Mouse (Mus musculus) limb, embryonic 10.5 days (tissue): ENCODE data around the gene Tbc1d4. TPM values are rescaled to one million over a fixed set of nuclear protein-coding genes. Genes with fewer than 3 reads are reported as not detected.

Source experiments
- DNase-seq: peaks from one replicate; pipeline ENCODE4 v3.0.0-alpha.2; 2017; ENCODE audit warnings: low spot score
- H3K27ac ChIP-seq: fragments of 300-500 bp; sonication (generic); 2 replicates; pipeline ENCODE4 v1.5.1; 2016; ENCODE audit warnings: mild to moderate bottlenecking
- H3K27me3 ChIP-seq: fragments of 300-500 bp; sonication (generic); 2 replicates; pipeline ENCODE4 v1.6.1; 2016; ENCODE audit warnings: low read depth, mild to moderate bottlenecking; ENCODE audit not compliant: poor library complexity, severe bottlenecking
- H3K36me3 ChIP-seq: fragments of 300-500 bp; sonication (generic); 2 replicates; pipeline ENCODE4 v1.6.1; 2016; ENCODE audit warnings: mild to moderate bottlenecking, moderate library complexity
- H3K4me1 ChIP-seq: fragments of 300-500 bp; sonication (generic); 2 replicates; pipeline ENCODE4 v1.6.1; 2016
- H3K4me3 ChIP-seq: fragments of 300-500 bp; sonication (generic); 2 replicates; pipeline ENCODE4 v1.5.1; 2016; ENCODE audit warnings: mild to moderate bottlenecking, moderate library complexity
- H3K9me3 ChIP-seq: fragments of 300-500 bp; sonication (generic); replicated peaks from 2 replicates; pipeline ENCODE4 v1.6.1; 2016; ENCODE audit warnings: mild to moderate bottlenecking
- WGBS: fragments of 180-500 bp; shearing (Covaris S2); methylation state at CpG from one replicate; pipeline ENCODE4 v1.1.7; 2016; 5-methylcytosine and 5-hydroxymethylcytosine counted together
- polyA plus RNA-seq: library from polyadenylated mRNA; unstranded; fragments of >200 nt; fragmentation: Nextera tagmentation; extraction: Ambion mirVana; gene quantifications from 2 replicates; pipeline ENCODE4 v1.2.1, GENCODE M21; 2016

Tbc1d4 gene
- polyA plus RNA-seq, 1 experiment from 2014 or later, result 10.5 TPM

- Histone ChIP-seq H3K27me3 (no peaks in the 10 kb centered on the region), H3K36me3 (no peaks in the 10 kb centered on the region), H3K4me3 (no peak overlapping the region), H3K9me3 (no peaks in the 10 kb centered on the region), H3K27ac (no peak overlapping the region), H3K4me1 (peaks cover 5% of the 10 kb centered on the region)
- 88% methylated on average over 11 of the region's 11 CpGs for WGBS
- no peak for DNase-seq
Observed at GRCm38 (mm10) chr14:101501452-101501851, 107.5 kb downstream of the Tbc1d4 start.

DNA sequence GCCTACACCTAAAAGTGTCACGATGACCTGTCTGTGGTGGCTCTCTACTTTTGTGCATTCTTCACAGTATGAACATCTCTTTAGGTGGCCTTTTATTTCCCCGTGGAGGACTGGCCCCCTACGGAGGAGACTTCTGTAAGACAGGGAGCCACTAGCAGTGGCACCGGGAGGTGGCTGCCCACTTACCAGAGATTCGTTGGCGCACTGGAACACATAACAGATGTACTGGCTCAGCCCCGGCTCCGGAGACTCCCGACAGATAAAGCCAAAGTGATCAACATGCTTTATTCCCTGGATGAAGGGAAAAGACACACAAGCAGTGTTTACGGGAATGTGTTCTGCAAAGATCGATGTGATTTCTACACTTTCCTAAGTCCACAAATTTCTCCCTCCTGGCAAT, 108.2 kb downstream of the Tbc1d4 start:
- Histone ChIP-seq H3K4me3 (no peak overlapping the region), H3K27ac (no peak overlapping the region), H3K36me3 (no peaks in the 10 kb centered on the region), H3K27me3 (no peaks in the 10 kb centered on the region), H3K9me3 (no peaks in the 10 kb centered on the region), H3K4me1 (peaks cover 5% of the 10 kb centered on the region)
- WGBS, result 82% methylated on average over 11 of the region's 11 CpGs
- no peak for DNase-seq

GRCm38 (mm10) chr14:101499838-101500237, 109.2 kb downstream of the Tbc1d4 start:
- DNase-seq, result no peak
- no peak overlapping the region for H3K4me3 ChIP-seq
- H3K27ac ChIP-seq, result no peak overlapping the region
- H3K27me3 ChIP-seq, result no peaks in the 10 kb centered on the region
- WGBS, result 90% methylated on average over 1 of the region's 1 CpGs
- H3K9me3 ChIP-seq, result no peaks in the 10 kb centered on the region
- peaks cover 5% of the 10 kb centered on the region for H3K4me1 ChIP-seq
- H3K36me3 ChIP-seq, result no peaks in the 10 kb centered on the region

DNA sequence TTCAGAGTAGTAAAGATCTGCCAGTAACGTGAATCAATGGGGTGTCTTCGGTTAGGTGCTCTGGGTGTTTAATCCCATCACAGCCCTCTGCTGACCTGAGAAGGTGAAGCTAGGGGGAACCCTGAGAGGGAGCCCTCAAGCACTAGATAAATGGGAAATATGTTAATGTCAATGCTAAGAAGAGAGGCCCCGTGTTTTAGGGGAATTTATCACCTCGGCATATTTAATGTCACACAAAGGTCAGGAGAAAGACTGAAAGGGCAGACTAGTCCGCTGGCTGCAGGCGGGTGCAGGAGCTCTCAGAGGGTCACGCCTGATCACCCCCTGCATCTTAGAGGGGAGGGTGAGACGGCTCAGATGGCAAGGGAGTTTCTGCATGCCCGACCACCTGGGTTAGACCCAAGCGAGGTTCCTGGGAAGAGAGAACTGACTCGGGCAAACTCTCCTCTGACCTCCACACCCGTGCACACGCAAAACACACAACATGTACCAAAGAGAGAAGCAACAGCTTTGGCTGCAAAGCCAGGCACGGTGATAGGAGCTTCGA, 120.7 kb downstream of the Tbc1d4 start:
- 59% methylated on average over 15 of the region's 15 CpGs for WGBS
- no peaks in the 10 kb centered on the region for H3K27me3 ChIP-seq

GRCm38 (mm10) chr14:101486550-101486949, 122.4 kb downstream of the Tbc1d4 start:
- WGBS, result 67% methylated on average over 3 of the region's 3 CpGs
- Histone ChIP-seq H3K27ac (no peak overlapping the region), H3K4me3 (no peak overlapping the region), H3K4me1 (peaks cover 16% of the 10 kb centered on the region; the same call in 1 of the 2 replicates), H3K36me3 (no peaks in the 10 kb centered on the region), H3K9me3 (no peaks in the 10 kb centered on the region), H3K27me3 (no peaks in the 10 kb centered on the region)
- DNase-seq, result peak; percentile 33

More for the DNA sequence above, 120.7 kb downstream of the Tbc1d4 start:
- H3K4me3 ChIP-seq, result no peak overlapping the region
- H3K4me1 ChIP-seq, result peaks cover 16% of the 10 kb centered on the region; the same call in 1 of the 2 replicates
- H3K9me3 ChIP-seq, result no peaks in the 10 kb centered on the region
- no peaks in the 10 kb centered on the region for H3K36me3 ChIP-seq
- 0 out of 2 replicates have a peak overlapping the region, but pooled peaks have one; percentile 42 for H3K27ac ChIP-seq
- DNase-seq, result peak; percentile 27

DNA sequence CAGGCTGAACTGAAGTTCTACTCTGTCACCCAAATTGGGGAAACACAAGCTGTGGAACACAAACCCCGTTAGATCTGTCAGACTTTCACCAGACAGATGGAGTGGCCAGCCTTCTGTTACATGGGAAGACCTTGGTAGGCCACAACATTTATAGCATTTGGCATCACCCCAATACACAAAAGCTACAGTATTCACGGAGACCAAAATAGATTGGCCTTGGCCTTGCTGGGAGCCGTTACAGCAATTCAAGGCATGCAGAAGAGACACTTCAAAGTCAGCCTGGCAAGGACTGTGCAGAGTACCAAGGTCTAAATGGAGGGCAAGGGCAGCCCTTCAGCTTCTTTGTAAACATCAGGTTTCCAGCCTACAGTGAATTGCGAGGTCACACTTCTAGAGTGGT, 125.8 kb downstream of the Tbc1d4 start:
- DNase-seq, result no peak
- no peak overlapping the region for H3K27ac ChIP-seq
- peaks cover 13% of the 10 kb centered on the region; the same call in 1 of the 2 replicates for H3K4me1 ChIP-seq
- H3K9me3 ChIP-seq, result no peaks in the 10 kb centered on the region
- WGBS, result 89% methylated on average over 4 of the region's 4 CpGs
- H3K36me3 ChIP-seq, result no peaks in the 10 kb centered on the region
- no peaks in the 10 kb centered on the region for H3K27me3 ChIP-seq
- no peak overlapping the region for H3K4me3 ChIP-seq

- WGBS, result 42% methylated on average over 4 of the region's 4 CpGs
Observed at GRCm38 (mm10) chr14:101482270-101482669, 126.7 kb downstream of the Tbc1d4 start.

GRCm38 (mm10) chr14:101481165-101481564, 127.8 kb downstream of the Tbc1d4 start:
- no peaks in the 10 kb centered on the region for H3K27me3 ChIP-seq
- no peaks in the 10 kb centered on the region for H3K36me3 ChIP-seq
- no peaks in the 10 kb centered on the region for H3K9me3 ChIP-seq
- DNase-seq, result no peak
- WGBS, result 92% methylated on average over 7 of the region's 7 CpGs
- H3K4me1 ChIP-seq, result peaks cover 19% of the 10 kb centered on the region
- no peak overlapping the region for H3K27ac ChIP-seq
- no peak overlapping the region for H3K4me3 ChIP-seq

More at GRCm38 (mm10) chr14:101482270-101482669, 126.7 kb downstream of the Tbc1d4 start:
- Histone ChIP-seq H3K4me1 (peaks cover 17% of the 10 kb centered on the region), H3K36me3 (no peaks in the 10 kb centered on the region), H3K9me3 (no peaks in the 10 kb centered on the region), H3K27me3 (no peaks in the 10 kb centered on the region), H3K27ac (no peak overlapping the region), H3K4me3 (no peak overlapping the region)
- no peak for DNase-seq

GRCm38 (mm10) chr14:101480541-101480940, 128.4 kb downstream of the Tbc1d4 start:
- Histone ChIP-seq H3K27me3 (no peaks in the 10 kb centered on the region), H3K4me3 (no peak overlapping the region), H3K27ac (no peak overlapping the region), H3K9me3 (no peaks in the 10 kb centered on the region), H3K36me3 (no peaks in the 10 kb centered on the region), H3K4me1 (peaks cover 16% of the 10 kb centered on the region)
- DNase-seq, result no peak
- WGBS, result 91% methylated on average over 7 of the region's 7 CpGs

DNA sequence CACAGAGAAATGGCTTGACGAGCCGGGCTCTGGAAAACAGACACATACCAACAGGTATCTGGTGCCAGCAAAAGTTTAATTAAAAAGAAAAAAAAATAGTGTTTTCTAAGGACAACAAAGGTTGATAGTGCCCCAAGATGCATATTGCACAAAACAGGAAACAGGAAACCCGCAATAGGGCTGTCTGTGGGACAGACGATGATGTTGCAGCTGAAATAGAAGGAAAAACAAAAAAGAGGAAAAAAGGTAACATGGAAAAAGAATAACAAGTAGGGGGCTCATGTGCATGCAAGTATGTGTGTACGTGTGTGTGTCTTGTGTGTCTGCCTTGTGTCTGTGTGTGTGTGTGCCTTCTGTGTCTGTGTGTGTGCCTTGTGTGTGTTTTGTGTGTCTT, 131.2 kb downstream of the Tbc1d4 start:
- Histone ChIP-seq H3K9me3 (no peaks in the 10 kb centered on the region), H3K4me1 (peaks cover 16% of the 10 kb centered on the region), H3K36me3 (no peaks in the 10 kb centered on the region), H3K4me3 (no peak overlapping the region), H3K27me3 (no peaks in the 10 kb centered on the region), H3K27ac (peak overlapping the region; percentile 42; the same call in 1 of the 2 replicates)
- WGBS, result 61% methylated on average over 5 of the region's 5 CpGs
- no peak for DNase-seq

GRCm38 (mm10) chr14:101477081-101477826, 131.7 kb downstream of the Tbc1d4 start:
- H3K27me3 ChIP-seq, result no peaks in the 10 kb centered on the region
- H3K4me3 ChIP-seq, result no peak overlapping the region
- WGBS, result 57% methylated on average over 20 of the region's 20 CpGs

DNA sequence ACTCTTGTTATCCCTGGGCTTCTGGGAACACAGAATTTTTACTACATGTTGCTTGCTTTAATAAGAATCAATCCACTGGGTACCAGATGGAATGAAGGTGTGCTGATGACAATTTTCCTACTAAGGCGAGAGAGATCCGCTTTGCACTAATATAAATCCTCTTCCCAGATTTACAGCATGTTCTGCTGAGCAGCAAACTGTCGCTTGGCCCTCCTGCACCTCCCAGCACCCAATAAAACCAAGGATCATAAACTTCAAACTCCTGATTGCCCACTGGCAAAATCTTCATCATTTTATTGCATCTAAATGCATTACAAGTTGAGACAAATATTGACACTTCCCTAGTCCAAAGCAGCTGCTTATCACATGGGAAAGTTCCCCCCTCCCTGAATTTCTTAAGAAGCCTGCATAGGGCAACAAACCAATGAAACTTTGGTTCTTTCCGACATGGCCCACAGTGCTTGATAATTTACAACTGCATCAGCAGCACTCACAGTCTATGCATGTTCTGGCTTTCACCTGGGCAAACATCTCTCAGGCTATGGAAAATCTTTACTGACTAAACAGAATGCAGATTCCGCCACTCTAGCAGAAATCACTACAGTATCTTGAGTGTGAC, 139.4 kb downstream of the Tbc1d4 start:
- no peaks in the 10 kb centered on the region for H3K9me3 ChIP-seq
- H3K4me1 ChIP-seq, result peaks cover 10% of the 10 kb centered on the region
- DNase-seq, result no peak
- WGBS, result 61% methylated on average over 5 of the region's 5 CpGs
- H3K4me3 ChIP-seq, result no peak overlapping the region
- H3K36me3 ChIP-seq, result no peaks in the 10 kb centered on the region
- H3K27ac ChIP-seq, result no peak overlapping the region
- H3K27me3 ChIP-seq, result no peaks in the 10 kb centered on the region

More at GRCm38 (mm10) chr14:101477081-101477826, 131.7 kb downstream of the Tbc1d4 start:
- no peaks in the 10 kb centered on the region for H3K9me3 ChIP-seq
- H3K4me1 ChIP-seq, result peaks cover 16% of the 10 kb centered on the region
- H3K27ac ChIP-seq, result no peak overlapping the region
- H3K36me3 ChIP-seq, result no peaks in the 10 kb centered on the region
- DNase-seq, result no peak

GRCm38 (mm10) chr14:101468143-101468542, 140.8 kb downstream of the Tbc1d4 start:
- H3K4me1 ChIP-seq, result peaks cover 10% of the 10 kb centered on the region
- WGBS, result 89% methylated on average over 4 of the region's 4 CpGs
- H3K27ac ChIP-seq, result no peak overlapping the region
- H3K4me3 ChIP-seq, result no peak overlapping the region
- DNase-seq, result no peak
- H3K36me3 ChIP-seq, result no peaks in the 10 kb centered on the region
- no peaks in the 10 kb centered on the region for H3K27me3 ChIP-seq
- no peaks in the 10 kb centered on the region for H3K9me3 ChIP-seq
